Mouse (Mus musculus) CD4-positive naive resting alpha-beta T cell, adult 76 days (primary cell): ENCODE results near the gene Tgfa. TPM values are rescaled to one million over a fixed set of nuclear protein-coding genes. Genes with fewer than 3 reads are reported as not detected.

Experiments
- total RNA-seq: library from RNA; stranded (reverse); gene quantifications from one replicate; pipeline ENCODE4 v1.2.4, GENCODE M21; 2023

The Tgfa gene
- not detected for total RNA-seq

DNA sequence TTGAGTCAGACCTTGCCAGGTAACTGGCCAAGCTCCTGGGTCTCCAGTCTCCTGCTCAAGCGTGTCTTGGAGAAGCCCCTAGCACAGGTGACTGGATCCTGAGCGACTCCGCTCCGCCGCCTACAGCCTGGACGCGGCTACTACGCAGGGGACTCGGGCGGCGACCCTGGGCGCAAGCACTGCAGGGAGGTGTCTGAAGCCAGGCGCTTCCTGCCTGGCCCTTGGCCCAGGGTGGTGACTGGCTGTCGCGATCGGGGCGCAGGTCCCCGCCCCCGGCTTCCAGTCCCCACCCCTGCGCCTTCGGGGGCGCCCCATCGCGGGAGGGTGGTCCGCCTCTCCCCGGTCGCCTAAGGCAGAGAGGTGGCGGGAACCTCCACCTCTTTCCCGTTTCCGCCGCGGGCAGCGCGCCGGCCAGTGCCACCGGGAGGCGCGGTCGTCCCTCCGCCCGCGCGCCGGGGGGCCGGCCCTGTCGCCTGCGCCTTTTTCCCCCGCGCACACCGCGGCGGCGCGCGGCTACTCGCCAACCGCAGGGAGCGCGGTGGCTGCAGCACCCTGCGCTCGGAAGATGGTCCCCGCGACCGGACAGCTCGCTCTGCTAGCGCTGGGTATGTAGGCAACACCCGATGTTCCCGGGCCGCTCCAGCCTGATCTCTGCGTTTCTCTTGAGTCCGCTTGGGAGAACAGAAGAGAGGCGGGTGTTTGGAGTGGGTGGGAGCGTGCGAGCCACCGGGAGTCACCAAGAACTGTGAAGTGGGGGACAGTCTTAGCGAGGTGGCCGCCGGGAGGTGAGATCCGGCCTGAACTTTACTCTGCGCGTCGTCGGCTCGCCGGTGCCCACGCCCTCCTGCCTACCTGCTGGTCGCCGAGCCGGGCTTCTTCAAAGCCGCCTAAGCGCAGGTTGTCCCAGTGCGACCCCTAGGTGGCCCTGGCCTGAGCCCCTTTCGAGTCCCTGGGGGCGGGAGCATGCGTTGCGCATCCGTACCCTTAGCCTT, at the start of gene Tgfa:
TSS of gene Tgfa (plus strand) at position 283 of the 992 bp plus-strand sequence.

Other genes with a start within 250 kb of the Tgfa start
- gene Dusp11, start 233.6 kb upstream of the Tgfa start, total RNA-seq, result 245 TPM
- gene Figla, start 179.1 kb upstream of the Tgfa start, total RNA-seq, result not detected
- gene Add2, start 166.5 kb upstream of the Tgfa start, total RNA-seq, result 1.6 TPM
- gene Fam136a, start 170.4 kb downstream of the Tgfa start, total RNA-seq, result 14.0 TPM
- 213 TPM for gene Snrpg, start 176.1 kb downstream of the Tgfa start, total RNA-seq
- gene Pcyox1, start 201.9 kb downstream of the Tgfa start, total RNA-seq, result 8.5 TPM
- 64.9 TPM for gene Tia1, start 209.0 kb downstream of the Tgfa start, total RNA-seq
- gene Gm44790, start 231.4 kb downstream of the Tgfa start, total RNA-seq, result not detected
- 46.3 TPM for gene C87436, start 243.2 kb downstream of the Tgfa start, total RNA-seq